Mouse (Mus musculus) megakaryocyte, embryonic 14.5 days (primary cell): Measurements from ENCODE around the gene Peli1. TPM values are rescaled to one million over a fixed set of nuclear protein-coding genes. Genes with fewer than 3 reads are reported as not detected.

Experiments
- H3K27me3 ChIP-seq: replicated peaks from 2 replicates; pipeline ENCODE3; 2012; ENCODE audit warnings: inconsistent platforms
- H3K36me3 ChIP-seq: replicated peaks from 2 replicates; pipeline ENCODE3; 2012; ENCODE audit warnings: low read length, inconsistent platforms, mixed read lengths
- H3K4me1 ChIP-seq: 2 replicates; pipeline ENCODE4 v1.6.1; 2012; ENCODE audit warnings: inconsistent platforms
- H3K4me3 ChIP-seq: replicated peaks from 2 replicates; pipeline ENCODE3; 2012; ENCODE audit warnings: moderate library complexity, mild to moderate bottlenecking, inconsistent platforms
- H3K9me3 ChIP-seq: 2 replicates; pipeline ENCODE4 v1.6.1; 2012; ENCODE audit warnings: inconsistent platforms
- FLI1 ChIP-seq: IDR thresholded peaks from 2 replicates; pipeline ENCODE4 v1.6.1; 2012; ENCODE audit warnings: low read length, inconsistent platforms, mixed read lengths
- GATA1 ChIP-seq: IDR thresholded peaks from 3 replicates; pipeline ENCODE4 v1.6.1; 2012; ENCODE audit warnings: mixed read lengths, low read length, inconsistent platforms, borderline replicate concordance
- polyA plus RNA-seq: library from polyadenylated mRNA; stranded (reverse); fragments of >175 nt; gene quantifications from 2 replicates; pipeline ENCODE4 v1.2.3, GENCODE M21; 2012; ENCODE audit warnings: low replicate concordance; ENCODE audit not compliant: insufficient read depth

Gene Peli1
- polyA plus RNA-seq, 1 experiment: 13.1 TPM

DNA sequence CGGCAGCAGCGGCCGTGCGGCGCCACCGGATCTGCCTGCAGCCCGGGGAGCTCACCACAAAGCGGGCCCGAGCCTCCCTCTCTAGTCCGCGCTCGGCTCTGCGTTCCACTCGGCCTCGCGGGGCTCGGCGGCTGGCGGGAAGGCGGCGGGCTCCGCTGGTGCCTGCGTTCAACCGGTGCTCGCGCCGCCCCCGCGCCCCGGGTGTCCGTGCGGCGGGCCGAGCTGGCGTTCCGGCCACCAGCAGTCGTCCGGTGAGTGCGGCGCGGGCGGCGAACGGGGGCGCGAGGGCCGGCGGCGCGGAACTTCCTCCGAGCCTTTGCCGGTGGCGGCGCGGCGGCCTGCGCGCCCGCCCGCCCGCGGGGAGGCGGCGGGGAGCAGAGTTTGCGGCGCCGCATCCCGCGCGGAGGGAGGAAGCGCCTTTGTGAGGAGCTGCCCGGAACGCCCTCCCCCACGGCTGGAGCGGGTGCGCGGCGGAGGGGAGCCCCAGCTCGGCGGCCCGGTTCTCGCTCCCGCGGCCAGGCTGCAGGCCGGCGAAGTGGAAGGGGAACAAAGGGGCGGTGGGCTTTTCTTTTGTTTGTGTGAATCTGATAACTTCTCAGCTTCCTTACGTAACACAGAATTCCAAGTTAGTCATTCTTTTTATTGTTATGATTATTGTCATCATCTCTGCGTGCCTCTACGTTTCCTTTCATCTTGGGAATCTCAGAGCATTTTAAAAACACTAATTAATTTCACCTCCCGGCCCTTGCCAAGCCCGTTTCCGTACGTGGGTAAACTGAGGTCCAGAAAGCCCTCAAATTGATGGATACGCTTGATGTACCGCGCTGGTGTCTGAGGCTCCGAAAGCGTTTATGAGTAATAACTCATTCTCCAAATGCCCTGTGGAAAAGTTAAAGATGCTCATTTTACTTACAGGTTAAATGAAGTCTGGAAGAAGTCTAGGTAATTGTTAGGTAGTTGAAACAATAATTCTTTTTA lies 626 bp downstream of the Peli1 start:
- peaks cover 18% of the 10 kb centered on the region for H3K36me3 ChIP-seq

DNA sequence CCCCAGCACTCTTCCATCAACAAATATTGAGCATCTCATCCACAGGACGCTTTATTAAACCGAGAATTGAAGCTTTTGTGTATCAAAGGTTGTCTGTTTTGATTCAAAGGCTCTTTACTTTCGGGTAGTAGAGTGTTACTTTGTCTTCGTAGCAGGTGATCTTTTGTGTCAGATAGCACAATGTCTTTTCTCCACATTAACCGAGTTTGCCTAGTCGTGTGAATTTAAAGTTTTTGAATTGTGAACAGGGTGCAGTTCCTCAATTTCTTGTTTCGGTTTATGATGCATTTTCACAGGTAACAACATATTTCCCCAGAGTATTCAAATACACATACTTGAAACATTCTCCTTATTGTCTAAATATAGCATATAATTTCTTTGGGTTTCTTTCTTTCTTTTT lies 1.5 kb downstream of the Peli1 start:
- H3K4me1 ChIP-seq: peaks cover 48% of the 10 kb centered on the region

More for the DNA sequence above, 626 bp downstream of the Peli1 start:
- TF ChIP-seq FLI1 (no peak), GATA1 (no peak)
- Histone ChIP-seq H3K27me3 (no peaks in the 10 kb centered on the region), H3K4me1 (peaks cover 44% of the 10 kb centered on the region), H3K4me3 (peak overlapping the region; percentile 97), H3K9me3 (no peaks in the 10 kb centered on the region)

DNA sequence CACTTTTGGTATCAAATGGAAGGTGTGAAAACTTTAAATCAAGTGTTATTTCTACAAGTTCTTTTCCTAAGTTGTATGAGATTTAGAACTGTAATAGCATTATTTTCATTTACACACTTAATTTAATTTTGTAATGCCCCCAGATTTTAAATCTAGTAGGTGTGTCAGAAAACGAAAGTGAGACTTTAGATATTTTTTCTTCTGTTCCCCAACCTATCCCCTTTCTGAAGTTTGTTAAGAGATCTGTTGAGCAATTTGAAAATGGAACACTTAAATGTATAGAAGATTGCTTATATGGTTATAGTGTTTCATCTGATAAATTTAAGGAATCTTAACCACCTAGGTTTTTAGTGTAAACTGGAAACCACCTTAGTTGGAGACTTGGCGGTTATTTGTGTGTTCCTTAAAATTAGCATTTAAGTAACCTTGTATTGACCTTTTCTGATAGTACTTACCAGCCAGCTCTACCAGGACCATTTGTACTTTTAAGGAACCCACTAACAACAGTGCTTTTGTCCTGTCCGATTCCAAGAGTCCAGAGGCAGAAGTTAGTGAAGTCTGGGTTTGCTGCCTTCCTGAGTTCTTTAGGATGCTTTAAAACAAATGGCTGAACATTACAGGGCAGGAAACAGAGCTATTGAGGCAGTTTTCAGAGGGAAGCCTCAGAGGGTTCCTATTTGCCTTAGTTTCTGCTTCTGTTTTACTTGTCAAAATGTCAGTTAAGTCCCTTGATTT lies 2.2 kb downstream of the Peli1 start:
- peaks cover 54% of the 10 kb centered on the region for H3K4me1 ChIP-seq
- H3K27me3 ChIP-seq: no peaks in the 10 kb centered on the region
- no peaks in the 10 kb centered on the region for H3K9me3 ChIP-seq
- TF ChIP-seq FLI1 (no peak), GATA1 (no peak)
- peak overlapping the region; percentile 97 for H3K4me3 ChIP-seq
- peaks cover 28% of the 10 kb centered on the region for H3K36me3 ChIP-seq

More for the DNA sequence above, 1.5 kb downstream of the Peli1 start:
- Histone ChIP-seq H3K36me3 (peaks cover 22% of the 10 kb centered on the region), H3K27me3 (no peaks in the 10 kb centered on the region), H3K9me3 (no peaks in the 10 kb centered on the region), H3K4me3 (peak overlapping the region; percentile 97)
- no peak for TF ChIP-seq GATA1
- no peak for TF ChIP-seq FLI1

- no peak overlapping the region for H3K4me3 ChIP-seq
- peaks cover 41% of the 10 kb centered on the region for H3K36me3 ChIP-seq
- TF ChIP-seq FLI1 (no peak), GATA1 (no peak)
- H3K27me3 ChIP-seq: no peaks in the 10 kb centered on the region
- H3K4me1 ChIP-seq: peaks cover 63% of the 10 kb centered on the region
- H3K9me3 ChIP-seq: no peaks in the 10 kb centered on the region
Observed at GRCm38 (mm10) chr11:21096590-21096989, 5.5 kb downstream of the Peli1 start.

- no peaks in the 10 kb centered on the region for H3K27me3 ChIP-seq
- H3K4me1 ChIP-seq: peaks cover 81% of the 10 kb centered on the region
- TF ChIP-seq FLI1 (no peak), GATA1 (no peak)
- H3K36me3 ChIP-seq: peaks cover 41% of the 10 kb centered on the region
- peak overlapping the region; percentile 56 for H3K4me3 ChIP-seq
- no peaks in the 10 kb centered on the region for H3K9me3 ChIP-seq
Observed at GRCm38 (mm10) chr11:21098457-21098856, 7.4 kb downstream of the Peli1 start.

DNA sequence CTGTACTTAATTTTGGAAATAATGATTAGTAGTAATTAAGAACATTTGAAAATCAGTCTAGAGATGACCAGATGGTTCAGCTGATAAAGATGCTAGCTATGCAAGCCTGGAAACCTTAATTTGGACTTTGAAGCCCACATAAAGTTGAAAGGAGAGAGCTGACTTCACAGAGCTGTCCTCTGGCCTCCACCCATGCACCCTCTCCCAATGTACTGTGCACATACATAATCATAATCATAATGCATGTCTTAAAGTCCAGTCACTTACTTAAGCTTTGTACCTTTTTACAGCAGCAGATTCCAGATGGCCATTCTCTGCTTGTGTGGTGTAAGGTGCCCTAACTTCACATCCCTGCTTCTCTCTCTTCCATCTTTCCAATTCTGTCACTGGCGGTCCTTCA lies 9.6 kb downstream of the Peli1 start:
- Histone ChIP-seq H3K9me3 (no peaks in the 10 kb centered on the region), H3K27me3 (no peaks in the 10 kb centered on the region), H3K4me1 (peaks cover 85% of the 10 kb centered on the region), H3K4me3 (no peak overlapping the region), H3K36me3 (peaks cover 43% of the 10 kb centered on the region)
- TF ChIP-seq GATA1 (no peak), FLI1 (no peak)

DNA sequence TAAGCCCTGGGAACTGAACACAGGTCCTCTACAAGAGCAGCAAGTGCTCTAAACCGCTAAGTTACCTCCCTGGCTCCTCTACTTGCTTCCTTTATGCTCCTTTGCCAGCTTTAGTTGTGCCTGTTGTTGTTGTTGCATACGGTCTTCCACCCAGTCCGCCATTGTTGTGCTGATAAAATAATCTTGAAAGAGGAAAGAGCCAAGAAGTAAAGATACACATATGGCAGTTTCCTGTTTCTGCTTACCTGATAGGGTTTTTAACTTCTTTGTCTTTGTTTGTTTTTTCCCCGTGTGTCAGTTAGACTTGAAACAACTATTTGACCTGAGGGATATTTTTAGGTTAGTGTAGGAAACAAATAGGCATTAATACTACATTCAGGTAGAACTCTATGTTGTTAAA lies 10.2 kb downstream of the Peli1 start:
- Histone ChIP-seq H3K4me3 (no peak overlapping the region), H3K27me3 (no peaks in the 10 kb centered on the region)
- TF ChIP-seq GATA1 (no peak), FLI1 (no peak)

GRCm38 (mm10) chr11:21102273-21103005 lies 11.3 kb downstream of the Peli1 start:
- peaks cover 84% of the 10 kb centered on the region for H3K4me1 ChIP-seq

More for the DNA sequence above, 10.2 kb downstream of the Peli1 start:
- H3K4me1 ChIP-seq: peaks cover 82% of the 10 kb centered on the region
- no peaks in the 10 kb centered on the region for H3K9me3 ChIP-seq
- peaks cover 38% of the 10 kb centered on the region for H3K36me3 ChIP-seq

DNA sequence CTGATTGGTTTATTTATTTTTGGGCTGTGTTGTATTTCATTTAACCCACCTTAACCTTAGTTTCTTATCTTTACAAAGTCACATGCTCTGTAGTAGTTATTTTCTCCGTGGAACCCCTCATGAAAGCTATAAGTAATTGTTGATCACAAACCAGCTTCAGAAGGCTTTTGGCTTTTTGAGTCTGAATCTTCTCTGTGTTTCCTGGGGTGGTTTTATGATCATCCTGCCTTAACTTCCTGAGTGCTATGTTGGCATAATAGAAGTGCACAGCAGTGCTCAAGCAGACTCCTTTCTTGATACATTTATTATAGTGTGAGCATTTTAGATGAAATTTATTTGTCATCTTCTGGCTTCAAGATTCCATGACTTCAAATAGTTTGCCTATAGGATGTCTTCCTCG lies 12.1 kb downstream of the Peli1 start:
- H3K4me1 ChIP-seq: peaks cover 82% of the 10 kb centered on the region
- no peaks in the 10 kb centered on the region for H3K27me3 ChIP-seq
- no peak overlapping the region for H3K4me3 ChIP-seq
- TF ChIP-seq FLI1 (no peak), GATA1 (no peak)
- peaks cover 43% of the 10 kb centered on the region for H3K36me3 ChIP-seq
- H3K9me3 ChIP-seq: no peaks in the 10 kb centered on the region

More at GRCm38 (mm10) chr11:21102273-21103005, 11.3 kb downstream of the Peli1 start:
- Histone ChIP-seq H3K36me3 (peaks cover 42% of the 10 kb centered on the region), H3K9me3 (no peaks in the 10 kb centered on the region), H3K27me3 (no peaks in the 10 kb centered on the region), H3K4me3 (no peak overlapping the region)
- no peak for TF ChIP-seq GATA1
- TF ChIP-seq FLI1: no peak
